Mouse (Mus musculus) olfactory bulb, adult 2 months (tissue): ENCODE measurements at regions not wholly inside any gene's neighbourhood (a gene's known extent, or its start where the extent isn't known, plus 50 kb on each side); places are given as distances from the start of the nearest gene placed in this dataset.

Source experiments
- CTCF ChIP-seq: fragments of 200-500 bp; IDR thresholded peaks from 2 replicates; pipeline ENCODE4 v1.5.1; 2012; ENCODE audit warnings: low read depth, mild to moderate bottlenecking, low read length, moderate library complexity; ENCODE audit not compliant: insufficient read depth
- POLR2A ChIP-seq: fragments of 200-500 bp; IDR thresholded peaks from 2 replicates; pipeline ENCODE4 v1.6.1; 2012; ENCODE audit warnings: mild to moderate bottlenecking, low read depth, low read length, moderate library complexity; ENCODE audit not compliant: insufficient read depth

DNA sequence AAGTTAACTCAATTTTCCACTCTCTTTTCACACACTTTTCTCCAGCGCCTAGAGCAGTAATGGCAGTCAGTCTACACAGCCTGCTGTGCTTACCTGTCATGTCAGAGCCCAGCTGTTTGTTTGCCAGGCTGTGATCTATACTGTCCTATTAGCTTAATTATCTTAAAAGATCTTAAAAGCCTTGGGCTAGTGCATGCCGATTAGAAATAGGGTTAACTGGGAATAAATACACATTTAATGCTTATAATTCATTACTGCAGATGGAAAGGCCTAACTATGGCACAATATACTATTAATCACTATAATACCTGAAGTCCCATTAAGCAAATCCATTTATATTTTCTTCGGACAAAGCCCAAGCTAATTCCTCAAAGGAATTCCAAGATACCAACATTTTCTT is 523.6 kb upstream of the Adamts16 start:
- TF ChIP-seq CTCF (no peak), POLR2A (no peak)
